Mouse (Mus musculus) kidney, embryonic 15.5 days (tissue): ENCODE data around the gene Olfr691. TPM values are rescaled to one million over a fixed set of nuclear protein-coding genes. Genes with fewer than 3 reads are reported as not detected.
"Not testable (repeated sequence)": the region's sequence is repeated elsewhere in the genome, so short reads cannot be mapped to it uniquely, and the experiment has no call there.

Experiments used
- ATAC-seq: fragments of 200-750 bp; cut with Nextera tagmentation; replicated peaks from 2 replicates; pipeline ENCODE4 v1.8.0; 2017; ENCODE audit warnings: moderate TSS enrichment; ENCODE audit not compliant: low FRiP score
- H3K27ac ChIP-seq: fragments of 300-500 bp; sonication (generic); 2 replicates; pipeline ENCODE4 v1.5.1; 2015; ENCODE audit warnings: mild to moderate bottlenecking, inconsistent platforms
- H3K27me3 ChIP-seq: fragments of 300-500 bp; sonication (generic); 2 replicates; pipeline ENCODE4 v1.6.1; 2015; ENCODE audit warnings: inconsistent platforms
- H3K36me3 ChIP-seq: fragments of 300-500 bp; sonication (generic); 2 replicates; pipeline ENCODE4 v1.6.1; 2015; ENCODE audit warnings: inconsistent platforms
- H3K4me1 ChIP-seq: fragments of 300-500 bp; sonication (generic); 2 replicates; pipeline ENCODE4 v1.6.1; 2015; ENCODE audit warnings: inconsistent platforms
- H3K4me2 ChIP-seq: fragments of 300-500 bp; sonication (generic); 2 replicates; pipeline ENCODE4 v1.6.1; 2015; ENCODE audit warnings: moderate library complexity, mild to moderate bottlenecking, inconsistent platforms
- H3K4me3 ChIP-seq: fragments of 300-500 bp; sonication (generic); replicated peaks from 2 replicates; pipeline ENCODE4 v1.5.1; 2015; ENCODE audit warnings: mild to moderate bottlenecking, inconsistent platforms
- H3K9ac ChIP-seq: fragments of 300-500 bp; sonication (generic); 2 replicates; pipeline ENCODE4 v1.6.1; 2015; ENCODE audit warnings: mild to moderate bottlenecking, inconsistent platforms
- H3K9me3 ChIP-seq: fragments of 300-500 bp; sonication (generic); replicated peaks from 2 replicates; pipeline ENCODE4 v1.6.1; 2016; ENCODE audit warnings: inconsistent platforms
- WGBS: fragments of 180-500 bp; shearing (Covaris S2); methylation state at CpG from one replicate; pipeline ENCODE4 v1.1.7; 2015; ENCODE audit warnings: mixed read lengths; 5-methylcytosine and 5-hydroxymethylcytosine counted together
- polyA plus RNA-seq: library from polyadenylated mRNA; unstranded; fragments of >200 nt; fragmentation: Nextera tagmentation; extraction: Ambion mirVana; gene quantifications from 2 replicates; pipeline ENCODE4 v1.2.1, GENCODE M21; 2015

The Olfr691 gene
- polyA plus RNA-seq, 1 experiment from 2014 or later: not detected

DNA sequence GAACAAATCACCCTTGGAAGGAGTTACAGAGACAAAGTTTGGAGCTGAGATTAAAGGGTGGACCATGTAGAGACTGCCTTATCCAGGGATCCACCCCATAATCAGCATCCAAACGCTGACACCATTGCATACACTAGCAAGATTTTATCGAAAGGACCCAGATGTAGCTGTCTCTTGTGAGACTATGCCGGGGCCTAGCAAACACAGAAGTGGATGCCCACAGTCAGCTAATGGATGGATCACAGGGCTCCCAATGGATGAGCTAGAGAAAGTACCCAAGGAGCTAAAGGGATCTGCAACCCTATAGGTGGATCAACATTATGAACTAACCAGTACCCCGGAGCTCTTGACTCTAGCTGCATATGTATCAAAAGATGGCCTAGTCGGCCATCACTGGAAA lies 14.0 kb upstream of the Olfr691 start:
- not testable (repeated sequence) for H3K9me3 ChIP-seq, H3K4me3 ChIP-seq, H3K27ac ChIP-seq, H3K36me3 ChIP-seq, H3K27me3 ChIP-seq, ATAC-seq, H3K4me2 ChIP-seq, H3K4me1 ChIP-seq, H3K9ac ChIP-seq
- no CpG with 5 or more reads among the region's 5 CpGs for WGBS

DNA sequence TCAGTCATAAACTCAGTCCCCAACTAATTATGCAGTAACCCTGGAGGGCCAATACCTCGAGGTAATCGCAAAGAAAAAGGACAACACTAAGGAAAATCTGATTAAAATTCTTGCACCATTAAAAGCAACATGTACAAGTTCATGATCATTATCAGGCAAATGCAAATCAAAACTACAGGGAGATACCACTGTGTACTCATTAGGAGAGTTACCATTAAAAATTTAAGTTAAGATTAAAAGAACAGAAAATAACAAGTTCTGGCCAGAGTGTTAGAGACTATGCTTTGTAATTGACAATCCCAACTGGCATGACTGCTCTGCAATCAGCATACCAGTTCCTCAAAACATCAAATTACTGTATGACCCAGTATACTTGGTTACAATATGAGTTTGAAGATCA lies 682 bp upstream of the Olfr691 start:
- no peaks in the 10 kb centered on the region for H3K27me3 ChIP-seq
- H3K9me3 ChIP-seq: no peaks in the 10 kb centered on the region
- no peak overlapping the region for H3K4me2 ChIP-seq
- H3K4me1 ChIP-seq: no peaks in the 10 kb centered on the region
- WGBS: 81% methylated on average over 2 of the region's 2 CpGs
- H3K4me3 ChIP-seq: no peak overlapping the region
- H3K36me3 ChIP-seq: no peaks in the 10 kb centered on the region
- no peak for ATAC-seq
- no peak overlapping the region for H3K27ac ChIP-seq
- no peak overlapping the region for H3K9ac ChIP-seq

DNA sequence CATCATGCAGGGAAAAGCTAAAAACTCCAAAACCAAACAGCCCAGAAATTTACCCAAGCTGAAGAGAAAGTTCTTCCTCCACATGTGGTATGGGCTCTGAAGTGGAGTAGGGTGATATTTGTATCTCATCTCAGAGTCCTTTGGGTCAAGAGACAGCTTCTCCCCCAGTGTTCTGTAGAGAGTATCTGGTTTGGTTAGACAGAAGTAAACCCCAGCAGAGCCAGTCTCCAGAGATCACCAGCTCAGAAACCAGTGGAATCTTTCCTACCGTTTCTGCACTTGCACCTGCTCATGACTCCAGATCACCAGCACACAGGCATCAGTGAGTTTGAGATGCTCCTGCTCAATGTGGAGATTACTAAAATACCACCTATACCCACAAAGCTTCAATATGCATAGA lies 8.1 kb downstream of the Olfr691 start, which contains the start of gene Olfr690:
Gene Olfr690, minus strand, starts transcription at position 101 of the 400 bp plus-strand sequence.
- Histone ChIP-seq H3K4me2 (no peak within 1 kb of the TSS), H3K27ac (no peak within 1 kb of the TSS), H3K27me3 (no peaks in the 10 kb centered on the region), H3K9me3 (no peaks in the 10 kb centered on the region), H3K9ac (no peak within 1 kb of the TSS), H3K4me1 (no peaks in the 10 kb centered on the region), H3K36me3 (no peaks in the 10 kb centered on the region), H3K4me3 (no peak within 1 kb of the TSS)
- WGBS: 88% methylated on average over 1 of the region's 1 CpGs
- ATAC-seq: no peak

DNA sequence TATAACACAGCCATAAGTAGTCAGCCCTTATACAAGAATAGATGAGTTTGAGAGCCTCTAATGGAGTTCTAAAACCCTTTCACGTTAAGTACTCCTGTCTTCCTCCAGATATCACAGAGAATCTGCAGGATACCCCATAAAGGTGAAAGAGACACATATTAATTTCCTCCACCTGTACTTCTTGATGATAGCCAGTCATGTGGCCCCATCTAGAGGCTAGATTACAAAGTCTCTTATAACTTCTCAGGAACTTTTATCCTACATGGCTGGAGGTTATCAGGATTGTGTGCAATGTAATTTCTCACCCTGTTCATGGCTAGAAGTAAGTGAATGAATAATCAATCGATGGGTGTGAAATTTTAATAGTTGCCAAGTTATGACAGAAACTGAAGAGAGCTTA lies 16.8 kb downstream of the Olfr691 start:
- Histone ChIP-seq H3K9me3 (no peaks in the 10 kb centered on the region), H3K4me2 (no peak overlapping the region), H3K27ac (no peak overlapping the region), H3K9ac (no peak overlapping the region), H3K36me3 (no peaks in the 10 kb centered on the region), H3K4me1 (no peaks in the 10 kb centered on the region), H3K27me3 (no peaks in the 10 kb centered on the region), H3K4me3 (no peak overlapping the region)
- 75% methylated on average over 2 of the region's 2 CpGs for WGBS
- ATAC-seq: no peak

DNA sequence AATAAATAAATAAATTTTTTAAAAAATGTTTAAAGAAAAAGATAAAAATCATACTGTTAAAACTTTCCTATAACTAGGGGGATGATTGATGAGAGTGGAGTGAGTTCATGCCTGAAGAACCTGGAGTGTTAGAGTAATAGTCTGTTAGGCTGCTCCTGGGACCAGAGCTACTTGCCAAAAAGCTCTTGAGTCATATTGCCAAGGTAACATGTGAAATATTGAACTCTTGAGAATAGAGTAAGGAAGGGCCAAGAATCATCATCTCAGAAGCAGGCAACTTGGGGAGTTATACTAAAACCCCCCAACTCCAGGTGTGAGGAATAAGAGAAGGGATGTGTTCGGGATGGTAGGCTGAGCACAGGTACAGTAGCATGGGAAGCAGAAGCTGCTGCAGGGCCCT lies 31.2 kb downstream of the Olfr691 start, which contains the start of gene Olfr689:
Gene Olfr689, plus strand, starts transcription at position 301 of the 400 bp plus-strand sequence.
- Histone ChIP-seq H3K27ac (no peak within 1 kb of the TSS), H3K4me2 (no peak within 1 kb of the TSS), H3K4me1 (no peaks in the 10 kb centered on the region), H3K4me3 (no peak within 1 kb of the TSS), H3K36me3 (no peaks in the 10 kb centered on the region), H3K27me3 (no peaks in the 10 kb centered on the region), H3K9ac (no peak within 1 kb of the TSS), H3K9me3 (no peaks in the 10 kb centered on the region)
- WGBS: 73% methylated on average over 1 of the region's 1 CpGs
- ATAC-seq: no peak

DNA sequence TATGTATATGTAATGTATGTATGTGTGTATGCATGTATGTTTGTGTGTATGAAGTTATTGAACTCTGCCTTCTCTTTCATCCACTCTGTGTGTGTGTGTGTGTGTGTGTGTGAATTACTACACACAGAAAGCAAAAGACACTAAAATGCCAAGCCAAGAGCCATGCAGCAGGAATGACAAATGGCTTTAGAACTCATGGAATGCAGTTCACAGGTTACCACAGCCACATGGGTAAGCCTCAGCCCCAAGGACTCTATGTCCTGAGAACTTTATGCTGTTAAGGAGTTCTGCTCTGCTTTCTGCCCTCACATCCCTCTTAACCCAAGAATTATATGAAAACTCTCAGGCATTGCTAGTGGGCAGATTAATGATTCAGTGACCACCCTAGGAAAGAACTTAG lies 52.0 kb downstream of the Olfr691 start:
- ATAC-seq: no peak
- no peak overlapping the region for H3K4me2 ChIP-seq
- H3K4me1 ChIP-seq: no peaks in the 10 kb centered on the region
- no peaks in the 10 kb centered on the region for H3K36me3 ChIP-seq
- H3K9ac ChIP-seq: no peak overlapping the region
- no peak overlapping the region for H3K27ac ChIP-seq
- no peaks in the 10 kb centered on the region for H3K27me3 ChIP-seq
- no peak overlapping the region for H3K4me3 ChIP-seq
- no peaks in the 10 kb centered on the region for H3K9me3 ChIP-seq

DNA sequence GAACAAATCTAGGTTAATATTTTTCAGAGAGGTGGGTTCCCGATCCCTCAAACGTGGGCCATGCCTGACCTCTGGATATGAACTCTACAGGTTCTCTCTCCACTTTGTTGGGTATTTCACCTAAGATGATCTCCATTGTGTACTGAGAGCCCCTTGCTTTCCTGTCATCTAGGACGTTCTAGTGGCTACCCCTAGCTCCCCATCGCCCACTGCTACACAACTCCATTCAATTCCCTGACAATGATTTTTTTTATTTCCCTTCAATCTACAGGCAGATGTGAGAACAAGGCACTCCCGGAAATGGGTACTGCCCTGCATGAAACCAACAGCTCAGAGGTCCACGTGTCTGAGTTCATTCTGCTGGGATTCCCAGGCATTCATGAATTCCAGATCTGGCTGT lies 54.3 kb downstream of the Olfr691 start, which contains the start of gene Olfr688:
Gene Olfr688, plus strand, starts transcription at position 301 of the 400 bp plus-strand sequence.
- no peak within 1 kb of the TSS for H3K4me2 ChIP-seq
- no peaks in the 10 kb centered on the region for H3K4me1 ChIP-seq
- H3K4me3 ChIP-seq: no peak within 1 kb of the TSS
- no peaks in the 10 kb centered on the region for H3K9me3 ChIP-seq
- H3K27me3 ChIP-seq: no peaks in the 10 kb centered on the region
- WGBS: 83% methylated on average over 6 of the region's 6 CpGs
- no peak for ATAC-seq
- H3K9ac ChIP-seq: no peak within 1 kb of the TSS
- H3K27ac ChIP-seq: no peak within 1 kb of the TSS
- no peaks in the 10 kb centered on the region for H3K36me3 ChIP-seq

Other genes with a start within 250 kb of the Olfr691 start
- gene Olfr680-ps1, start 249.5 kb downstream of the Olfr691 start, polyA plus RNA-seq: not detected in 2 replicates
- not detected in 2 replicates for gene Olfr681, start 225.4 kb downstream of the Olfr691 start, polyA plus RNA-seq
- not detected in 2 replicates for gene Olfr683, start 195.3 kb downstream of the Olfr691 start, polyA plus RNA-seq
- not detected in 2 replicates for gene Olfr684, start 178.6 kb downstream of the Olfr691 start, polyA plus RNA-seq
- not detected in 2 replicates for gene Olfr685, start 156.3 kb downstream of the Olfr691 start, polyA plus RNA-seq
- gene Olfr686, start 134.8 kb downstream of the Olfr691 start, polyA plus RNA-seq: not detected in 2 replicates
- not detected in 2 replicates for gene Olfr688, start 54.2 kb downstream of the Olfr691 start, polyA plus RNA-seq
- gene Olfr689, start 31.1 kb downstream of the Olfr691 start, polyA plus RNA-seq: not detected in 2 replicates
- not detected in 2 replicates for gene Olfr690, start 8.2 kb downstream of the Olfr691 start, polyA plus RNA-seq
- not detected in 2 replicates for gene Olfr692, start 26.0 kb upstream of the Olfr691 start, polyA plus RNA-seq
- gene Gm5901, start 32.8 kb upstream of the Olfr691 start, polyA plus RNA-seq: not detected in 2 replicates
- 39.1 and 47.4 TPM in 2 replicates for gene Fam160a2, start 57.8 kb upstream of the Olfr691 start, polyA plus RNA-seq
- gene Cnga4, start 62.3 kb upstream of the Olfr691 start, polyA plus RNA-seq: 0.08 TPM in 1 of 2 replicates, not detected in the other
- 0.58 and 0.62 TPM in 2 replicates for gene Cckbr, start 83.5 kb upstream of the Olfr691 start, polyA plus RNA-seq
- 53.4 and 72.0 TPM in 2 replicates for gene Cavin3, start 140.0 kb upstream of the Olfr691 start, polyA plus RNA-seq
- gene Smpd1, start 212.1 kb upstream of the Olfr691 start, polyA plus RNA-seq: 44.7 and 47.7 TPM in 2 replicates
- 45.9 and 56.9 TPM in 2 replicates for gene Apbb1, start 239.4 kb upstream of the Olfr691 start, polyA plus RNA-seq